Mouse (Mus musculus): ENCODE measurements around the gene Bnip3. TPM values are rescaled to one million over a fixed set of nuclear protein-coding genes. Genes with fewer than 3 reads are reported as not detected.
A peak's percentile ranks its signal among the peaks of the same experiment; 100 is the strongest.

Gene Bnip3
- 173 and 179 TPM in 2 replicates for polyA plus RNA-seq (2014; fragmentation: Nextera tagmentation; extraction: Ambion mirVana)

- DNase-seq (ENCODE audit: low spot score) (peak; percentile 96), ATAC-seq (replicated peaks; ENCODE audit: low FRiP score, low TSS enrichment, low read depth) (peak; percentile 96)
- Histone ChIP-seq H3K4me2 (ENCODE audit: low read length) (peak within 1 kb of the TSS; percentile 53), H3K9ac (ENCODE audit: low read length) (peak within 1 kb of the TSS; percentile 79), H3K4me3 (ENCODE audit: low read depth, low read length) (peak within 1 kb of the TSS; percentile 85), H3K36me3 (ENCODE audit: control insufficient read depth, insufficient read depth, low read length) (no peaks in the 10 kb centered on the region), H3K27me3 (replicated peaks; ENCODE audit: control insufficient read depth, insufficient read depth, low read length) (no peaks in the 10 kb centered on the region), H3K27ac (ENCODE audit: low read depth) (peak within 1 kb of the TSS; percentile 57), H3K9me3 (ENCODE audit: control insufficient read depth, low read length) (no peaks in the 10 kb centered on the region), H3K4me1 (replicated peaks; ENCODE audit: control insufficient read depth, insufficient read depth, low read length) (peaks cover 31% of the 10 kb centered on the region)
- under 1% methylated on average over 58 of the region's 66 CpGs for WGBS
Measured at GRCm38 (mm10) chr7:138909277-138910192, at the start of gene Bnip3. Bnip3 (minus strand) TSS chr7:138909519.

GRCm38 (mm10) chr7:138957106-138957505, 47.8 kb upstream of the Bnip3 start:
- H3K4me1 ChIP-seq (replicated peaks; ENCODE audit: control insufficient read depth, insufficient read depth, low read length): no peaks in the 10 kb centered on the region
- DNase-seq (ENCODE audit: low spot score) (no peak), ATAC-seq (replicated peaks; ENCODE audit: low FRiP score, low TSS enrichment, low read depth) (no peak)
- WGBS: 70% methylated on average over 6 of the region's 6 CpGs
- H3K9ac ChIP-seq (ENCODE audit: low read length): no peak overlapping the region
- H3K4me2 ChIP-seq (ENCODE audit: low read length): no peak overlapping the region
- H3K9me3 ChIP-seq (ENCODE audit: control insufficient read depth, low read length): no peaks in the 10 kb centered on the region
- no peaks in the 10 kb centered on the region for H3K27me3 ChIP-seq (replicated peaks; ENCODE audit: control insufficient read depth, insufficient read depth, low read length)
- H3K4me3 ChIP-seq (ENCODE audit: low read depth, low read length): no peak overlapping the region
- no peaks in the 10 kb centered on the region for H3K36me3 ChIP-seq (ENCODE audit: control insufficient read depth, insufficient read depth, low read length)
- H3K27ac ChIP-seq (ENCODE audit: low read depth): no peak overlapping the region

GRCm38 (mm10) chr7:138955787-138956186, 46.5 kb upstream of the Bnip3 start:
- no peaks in the 10 kb centered on the region for H3K4me1 ChIP-seq (replicated peaks; ENCODE audit: control insufficient read depth, insufficient read depth, low read length)
- no peaks in the 10 kb centered on the region for H3K9me3 ChIP-seq (ENCODE audit: control insufficient read depth, low read length)
- H3K4me3 ChIP-seq (ENCODE audit: low read depth, low read length): no peak overlapping the region
- DNase-seq (ENCODE audit: low spot score): no peak
- no peak overlapping the region for H3K9ac ChIP-seq (ENCODE audit: low read length)
- H3K4me2 ChIP-seq (ENCODE audit: low read length): no peak overlapping the region
- ATAC-seq (replicated peaks; ENCODE audit: low FRiP score, low TSS enrichment, low read depth): no peak
- no peaks in the 10 kb centered on the region for H3K36me3 ChIP-seq (ENCODE audit: control insufficient read depth, insufficient read depth, low read length)
- 77% methylated on average over 7 of the region's 7 CpGs for WGBS
- H3K27me3 ChIP-seq (replicated peaks; ENCODE audit: control insufficient read depth, insufficient read depth, low read length): no peaks in the 10 kb centered on the region
- no peak overlapping the region for H3K27ac ChIP-seq (ENCODE audit: low read depth)

GRCm38 (mm10) chr7:138948309-138948708, 39.0 kb upstream of the Bnip3 start:
- H3K9me3 ChIP-seq (ENCODE audit: control insufficient read depth, low read length): no peaks in the 10 kb centered on the region
- H3K27ac ChIP-seq (ENCODE audit: low read depth): no peak overlapping the region
- H3K27me3 ChIP-seq (replicated peaks; ENCODE audit: control insufficient read depth, insufficient read depth, low read length): peaks cover 7% of the 10 kb centered on the region; the same call in 1 of the 2 replicates
- WGBS: 41% methylated on average over 8 of the region's 8 CpGs
- no peaks in the 10 kb centered on the region for H3K36me3 ChIP-seq (ENCODE audit: control insufficient read depth, insufficient read depth, low read length)
- no peak overlapping the region for H3K9ac ChIP-seq (ENCODE audit: low read length)
- H3K4me1 ChIP-seq (replicated peaks; ENCODE audit: control insufficient read depth, insufficient read depth, low read length): no peaks in the 10 kb centered on the region
- DNase-seq (ENCODE audit: low spot score) (no peak), ATAC-seq (replicated peaks; ENCODE audit: low FRiP score, low TSS enrichment, low read depth) (no peak)
- H3K4me3 ChIP-seq (ENCODE audit: low read depth, low read length): no peak overlapping the region
- H3K4me2 ChIP-seq (ENCODE audit: low read length): no peak overlapping the region

- Histone ChIP-seq H3K9me3 (ENCODE audit: control insufficient read depth, low read length) (no peaks in the 10 kb centered on the region), H3K36me3 (ENCODE audit: control insufficient read depth, insufficient read depth, low read length) (no peaks in the 10 kb centered on the region), H3K9ac (ENCODE audit: low read length) (no peak overlapping the region), H3K4me3 (ENCODE audit: low read depth, low read length) (no peak overlapping the region), H3K27me3 (replicated peaks; ENCODE audit: control insufficient read depth, insufficient read depth, low read length) (peaks cover 13% of the 10 kb centered on the region), H3K27ac (ENCODE audit: low read depth) (no peak overlapping the region), H3K4me1 (replicated peaks; ENCODE audit: control insufficient read depth, insufficient read depth, low read length) (no peaks in the 10 kb centered on the region), H3K4me2 (ENCODE audit: low read length) (no peak overlapping the region)
- 87% methylated on average over 8 of the region's 8 CpGs for WGBS
- ATAC-seq (replicated peaks; ENCODE audit: low FRiP score, low TSS enrichment, low read depth): no peak
- DNase-seq (ENCODE audit: low spot score): no peak
Measured at GRCm38 (mm10) chr7:138947741-138948140, 38.4 kb upstream of the Bnip3 start.

- no peak for DNase-seq (ENCODE audit: low spot score)
- H3K4me2 ChIP-seq (ENCODE audit: low read length): no peak overlapping the region
- no peak for ATAC-seq (replicated peaks; ENCODE audit: low FRiP score, low TSS enrichment, low read depth)
- no peak overlapping the region for H3K27ac ChIP-seq (ENCODE audit: low read depth)
- H3K4me3 ChIP-seq (ENCODE audit: low read depth, low read length): no peak overlapping the region
- H3K27me3 ChIP-seq (replicated peaks; ENCODE audit: control insufficient read depth, insufficient read depth, low read length): peaks cover 33% of the 10 kb centered on the region
- H3K9me3 ChIP-seq (ENCODE audit: control insufficient read depth, low read length): no peaks in the 10 kb centered on the region
- 62% methylated on average over 3 of the region's 3 CpGs for WGBS
- H3K4me1 ChIP-seq (replicated peaks; ENCODE audit: control insufficient read depth, insufficient read depth, low read length): no peaks in the 10 kb centered on the region
- H3K9ac ChIP-seq (ENCODE audit: low read length): no peak overlapping the region
- H3K36me3 ChIP-seq (ENCODE audit: control insufficient read depth, insufficient read depth, low read length): no peaks in the 10 kb centered on the region
Measured at GRCm38 (mm10) chr7:138945668-138946067, 36.3 kb upstream of the Bnip3 start.

DNA sequence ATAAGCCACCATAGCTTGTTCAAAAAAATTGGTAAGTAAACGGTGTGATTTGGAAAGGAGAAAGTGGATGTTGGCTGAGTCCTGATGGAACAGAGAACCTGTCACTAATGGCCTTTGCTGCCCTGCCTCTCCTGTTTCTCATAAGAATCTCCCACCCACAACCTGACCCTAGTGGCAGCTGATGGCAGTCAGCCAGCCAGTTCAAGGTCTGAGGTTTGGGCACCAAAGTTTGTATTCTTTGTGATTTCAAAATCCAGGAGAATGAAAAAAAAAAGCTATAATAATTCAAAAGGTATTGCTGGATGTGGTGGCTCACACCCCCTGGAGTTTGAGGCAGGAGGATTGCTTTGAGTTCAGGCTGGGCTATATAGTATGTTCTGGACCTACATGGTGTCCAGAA, 33.0 kb upstream of the Bnip3 start:
- H3K9ac ChIP-seq (ENCODE audit: low read length): no peak overlapping the region
- H3K4me2 ChIP-seq (ENCODE audit: low read length): no peak overlapping the region
- no peak for ATAC-seq (replicated peaks; ENCODE audit: low FRiP score, low TSS enrichment, low read depth)
- H3K36me3 ChIP-seq (ENCODE audit: control insufficient read depth, insufficient read depth, low read length): no peaks in the 10 kb centered on the region
- H3K4me1 ChIP-seq (replicated peaks; ENCODE audit: control insufficient read depth, insufficient read depth, low read length): 0 out of 2 replicates have a peak, but pooled peaks cover 4% of the 10 kb centered on the region
- peaks cover 61% of the 10 kb centered on the region for H3K27me3 ChIP-seq (replicated peaks; ENCODE audit: control insufficient read depth, insufficient read depth, low read length)
- no peak for DNase-seq (ENCODE audit: low spot score)
- no peak overlapping the region for H3K4me3 ChIP-seq (ENCODE audit: low read depth, low read length)
- no peak overlapping the region for H3K27ac ChIP-seq (ENCODE audit: low read depth)
- WGBS: 96% methylated on average over 1 of the region's 1 CpGs
- H3K9me3 ChIP-seq (ENCODE audit: control insufficient read depth, low read length): no peaks in the 10 kb centered on the region

DNA sequence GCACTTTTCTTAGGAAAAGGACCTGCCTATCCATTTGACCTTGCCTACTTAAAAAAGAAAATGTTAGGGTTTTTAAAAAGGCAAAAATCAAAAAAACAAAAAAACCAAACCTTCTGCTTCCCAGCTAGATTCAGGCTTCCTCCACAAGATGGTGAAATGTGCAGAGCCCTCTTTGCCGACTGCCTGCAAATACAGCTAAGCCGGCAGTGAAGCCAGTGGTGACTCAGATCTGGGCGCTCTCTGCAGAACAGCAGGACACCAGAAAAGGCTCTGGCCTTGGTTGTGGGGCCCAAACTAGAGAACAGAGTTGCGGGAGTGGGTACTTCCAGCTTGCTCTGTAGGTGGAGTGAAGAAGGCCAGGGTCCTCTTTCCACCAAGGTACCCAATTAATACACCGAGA, 32.3 kb upstream of the Bnip3 start:
- 31% methylated on average over 5 of the region's 5 CpGs for WGBS
- peaks cover 61% of the 10 kb centered on the region for H3K27me3 ChIP-seq (replicated peaks; ENCODE audit: control insufficient read depth, insufficient read depth, low read length)
- ATAC-seq (replicated peaks; ENCODE audit: low FRiP score, low TSS enrichment, low read depth) (no peak), DNase-seq (ENCODE audit: low spot score) (no peak)
- peak overlapping the region; percentile 39; the same call in 1 of the 2 replicates for H3K4me3 ChIP-seq (ENCODE audit: low read depth, low read length)
- no peaks in the 10 kb centered on the region for H3K36me3 ChIP-seq (ENCODE audit: control insufficient read depth, insufficient read depth, low read length)
- H3K4me1 ChIP-seq (replicated peaks; ENCODE audit: control insufficient read depth, insufficient read depth, low read length): 0 out of 2 replicates have a peak, but pooled peaks cover 4% of the 10 kb centered on the region
- peak overlapping the region; percentile 66 for H3K4me2 ChIP-seq (ENCODE audit: low read length)
- no peak overlapping the region for H3K9ac ChIP-seq (ENCODE audit: low read length)
- H3K9me3 ChIP-seq (ENCODE audit: control insufficient read depth, low read length): no peaks in the 10 kb centered on the region
- no peak overlapping the region for H3K27ac ChIP-seq (ENCODE audit: low read depth)

Measured in intestine, embryonic 14.5 days (tissue).